Comparison of ENCODE assay signal across 17 mouse cellular contexts in genomic region chr2:163493031-163493430, GRCm38 (mm10). TPM values are rescaled to one million over a fixed set of nuclear protein-coding genes. Genes with fewer than 3 reads are reported as not detected.
"Had no signal": no experiment of that assay in that cellular context is flagged by ENCODE, and none has a peak within 500 bp of the region (broad histone marks: within the 10 kb centered on the region; RNA-seq: fewer than 3 reads in every experiment).

No protein-coding gene starts in this region.

- H3K4me2 ChIP-seq: liver, embryonic 11.5 days; liver, embryonic 15.5 days; neural tube, embryonic 15.5 days had no signal

- H3K4me1 ChIP-seq: liver, embryonic 15.5 days had no signal

- H3K36me3 ChIP-seq: liver, embryonic 15.5 days; neural tube, embryonic 15.5 days had no signal

- ATAC-seq: lung, postnatal 0 days had no signal

- H3K27me3 ChIP-seq: liver, embryonic 15.5 days; neural tube, embryonic 15.5 days had no signal

- DNase-seq: kidney, adult 8-10 months; kidney, postnatal 36 days; lung, adult 2 months; lung, postnatal 36 days; thymus, adult 18-20 months; thymus, postnatal 14 days had no signal

- H3K9ac ChIP-seq: liver, embryonic 15.5 days; neural tube, embryonic 15.5 days had no signal

- H3K27ac ChIP-seq: liver, embryonic 15.5 days; neural tube, embryonic 15.5 days had no signal

- H3K4me3 ChIP-seq: liver, embryonic 15.5 days; neural tube, embryonic 15.5 days had no signal

- H3K9me3 ChIP-seq: liver, embryonic 15.5 days; neural tube, embryonic 15.5 days had no signal

RNA-seq across cellular contexts. Expression of gene R3hdml, which starts 0.9 kb away (rescaled TPM):
- total RNA-seq: layer of hippocampus, adult 18-20 months; left cerebral cortex, postnatal 36 days; megakaryocyte progenitor cell, adult 5-6 weeks had no signal
- polyA plus RNA-seq: liver, embryonic 11.5 days; liver, embryonic 15.5 days; lung, adult 2 months; urinary bladder, adult 2 months had no signal

RNA-seq across cellular contexts. Expression of gene Hnf4a, which starts 13.6 kb away (rescaled TPM):
- total RNA-seq: layer of hippocampus, adult 18-20 months; layer of hippocampus, postnatal 10 days; left cerebral cortex, postnatal 36 days; midbrain, postnatal 0 days had no signal
- polyA plus RNA-seq: midbrain, postnatal 0 days; neural tube, embryonic 11.5 days had no signal

RNA-seq across cellular contexts. Expression of gene Gdap1l1, which starts 54.8 kb away (rescaled TPM):
- total RNA-seq: megakaryocyte progenitor cell, adult 5-6 weeks had no signal
